Comparison of ENCODE assay signal across 14 mouse cellular contexts in the genomic region with DNA sequence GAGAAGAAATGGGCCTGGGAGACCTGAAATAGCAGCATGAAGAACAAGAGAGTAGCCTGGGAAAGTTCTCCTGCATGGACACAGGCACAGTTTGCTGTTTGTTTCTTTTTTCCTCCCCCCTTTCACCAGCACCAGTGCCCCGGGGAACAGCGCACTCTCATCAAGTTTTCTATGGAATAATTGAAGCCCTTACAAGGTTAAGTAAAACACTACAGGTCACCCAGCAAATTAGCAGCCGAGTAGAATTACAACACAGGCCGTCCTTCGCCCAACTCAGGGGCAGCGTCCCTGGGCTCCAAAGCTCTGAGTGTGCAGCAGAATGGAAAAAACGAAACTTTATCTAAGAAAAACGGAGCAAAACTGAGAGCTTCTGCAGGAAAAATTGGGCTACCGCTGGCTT.
DNase-seq lines count a peak whose midpoint lies in the region; ATAC-seq and TF ChIP-seq lines count a peak whose summit lies in the region.
"Had no signal": no experiment of that assay in that cellular context is flagged by ENCODE, and none has a peak within 500 bp of the region (broad histone marks: within the 10 kb centered on the region; RNA-seq: fewer than 3 reads in every experiment).

No protein-coding gene starts in this region.

- no peak overlapping the region for H3K9ac ChIP-seq in lung, postnatal 0 days (replicated peaks; ENCODE audit: low read depth)
- H3K9ac ChIP-seq: heart, embryonic 15.5 days; liver, embryonic 13.5 days had no signal

- H3K9me3 ChIP-seq in lung, postnatal 0 days (ENCODE audit: low read length): no peaks in the 10 kb centered on the region
- no peaks in the 10 kb centered on the region for H3K9me3 ChIP-seq in limb, embryonic 10.5 days (replicated peaks)
- H3K9me3 ChIP-seq: heart, embryonic 15.5 days; liver, embryonic 13.5 days had no signal

- no peak for TF ChIP-seq EP300 in lung, postnatal 0 days (IDR thresholded peaks at IDR 0.05)

- no peaks in the 10 kb centered on the region for H3K36me3 ChIP-seq in lung, postnatal 0 days (ENCODE audit: insufficient read depth, low read length)
- no peaks in the 10 kb centered on the region for H3K36me3 ChIP-seq in limb, embryonic 10.5 days
- H3K36me3 ChIP-seq: heart, embryonic 15.5 days; liver, embryonic 13.5 days had no signal

- no peak overlapping the region for H3K27ac ChIP-seq in lung, postnatal 0 days (ENCODE audit: low read length)
- peak overlapping the region; percentile 41; the same call in 1 of the 2 replicates for H3K27ac ChIP-seq in brown adipose tissue, adult 24 weeks (replicated peaks; ENCODE audit: low read depth, low read length)
- peak overlapping the region; percentile 39; the same call in 1 of the 2 replicates for H3K27ac ChIP-seq in limb, embryonic 10.5 days
- H3K27ac ChIP-seq: heart, embryonic 15.5 days; hindbrain, postnatal 0 days; liver, embryonic 13.5 days had no signal

- no peaks in the 10 kb centered on the region for H3K27me3 ChIP-seq in lung, postnatal 0 days (replicated peaks; ENCODE audit: insufficient read depth, low read length)
- H3K27me3 ChIP-seq in limb, embryonic 10.5 days (ENCODE audit: low read depth, poor library complexity, severe bottlenecking): 0 out of 2 replicates have a peak, but pooled peaks cover 3% of the 10 kb centered on the region
- H3K27me3 ChIP-seq: heart, embryonic 15.5 days; liver, embryonic 13.5 days had no signal

- no peak for ATAC-seq in lung, postnatal 0 days
- ATAC-seq: hindbrain, postnatal 0 days had no signal

- no peak overlapping the region for H3K4me2 ChIP-seq in lung, postnatal 0 days (replicated peaks; ENCODE audit: low read depth, low read length)
- H3K4me2 ChIP-seq: heart, embryonic 15.5 days; liver, embryonic 13.5 days had no signal

- no peaks in the 10 kb centered on the region for H3K4me1 ChIP-seq in lung, postnatal 0 days (ENCODE audit: insufficient read depth, low read depth, low read length)
- H3K4me1 ChIP-seq in lung, adult 2 months (ENCODE audit: control insufficient read depth, insufficient read depth, low read length): no peaks in the 10 kb centered on the region
- H3K4me1 ChIP-seq in brown adipose tissue, adult 24 weeks (ENCODE audit: control insufficient read depth, insufficient read depth, insufficient read length, low read length): 0 out of 2 replicates have a peak, but pooled peaks cover 3% of the 10 kb centered on the region
- H3K4me1 ChIP-seq in limb, embryonic 10.5 days: peaks cover 11% of the 10 kb centered on the region
- H3K4me1 ChIP-seq: heart, embryonic 15.5 days; liver, embryonic 13.5 days had no signal

- no peak for TF ChIP-seq CTCF in lung, postnatal 0 days (IDR thresholded peaks at IDR 0.05)
- TF ChIP-seq CTCF in lung, adult 2 months (IDR thresholded peaks at IDR 0.05; ENCODE audit: insufficient read depth, low read length): no peak

- H3K4me3 ChIP-seq in lung, postnatal 0 days (ENCODE audit: low read depth, low read length): no peak overlapping the region
- no peak overlapping the region for H3K4me3 ChIP-seq in lung, adult 2 months (replicated peaks; ENCODE audit: extremely low read depth, low read depth, low read length)
- no peak overlapping the region for H3K4me3 ChIP-seq in brown adipose tissue, adult 24 weeks (ENCODE audit: insufficient read depth, low read depth, low read length)
- H3K4me3 ChIP-seq in limb, embryonic 10.5 days: no peak overlapping the region
- H3K4me3 ChIP-seq: heart, embryonic 15.5 days; liver, embryonic 13.5 days had no signal

- WGBS in lung, postnatal 0 days: 64% methylated on average over 9 of the region's 9 CpGs
- WGBS in lung, adult 2 months: 66% methylated on average over 9 of the region's 9 CpGs
- 66% methylated on average over 9 of the region's 9 CpGs for WGBS in limb, embryonic 10.5 days

- TF ChIP-seq POLR2A in lung, adult 2 months (IDR thresholded peaks at IDR 0.05; ENCODE audit: borderline replicate concordance, extremely low read depth, low read depth, low read length): no peak

- peak; percentile 12 for DNase-seq in lung, postnatal 0 days (ENCODE audit: low spot score)
- DNase-seq in lung, adult 2 months: no peak
- DNase-seq in kidney, adult 8-10 months: peak; percentile 33 to 56
- no peak for DNase-seq in limb, embryonic 10.5 days (ENCODE audit: low spot score)
- DNase-seq in frontal cortex, postnatal 10 days (ENCODE audit: low spot score in 2 of 2): no peak
- DNase-seq in left cerebral cortex, adult 9 months (ENCODE audit: low spot score in 2 of 2): no peak
- DNase-seq: gastrocnemius, postnatal 36 days; liver, embryonic 13.5 days; lung, postnatal 36 days; midbrain, embryonic 14.5 days; thymus, postnatal 25 days had no signal

Comparison
In these comparisons a context has a peak if more than half of its experiments do, and no peak if none do; other contexts are left out.
1. DNase-seq: peak in lung, postnatal 0 days (single experiment) and kidney, adult 8-10 months (2 of 2); none in lung, adult 2 months (single experiment), limb, embryonic 10.5 days (single experiment), frontal cortex, postnatal 10 days (0 of 2) and left cerebral cortex, adult 9 months (0 of 2).